Mouse (Mus musculus) heart, adult 8-10 months (tissue): ENCODE measurements at regions not wholly inside any gene's neighbourhood (a gene's known extent, or its start where the extent isn't known, plus 50 kb on each side); places are given as distances from the start of the nearest gene placed in this dataset.

Experiments
- DNase-seq: peaks from one replicate; pipeline ENCODE4 v3.0.0; 2022; ENCODE audit warnings: low spot score

- no peak for DNase-seq
These were observed 220.9 kb downstream of the Arpp21 start for GRCm38 (mm10) chr9:112014796-112015195.

DNA sequence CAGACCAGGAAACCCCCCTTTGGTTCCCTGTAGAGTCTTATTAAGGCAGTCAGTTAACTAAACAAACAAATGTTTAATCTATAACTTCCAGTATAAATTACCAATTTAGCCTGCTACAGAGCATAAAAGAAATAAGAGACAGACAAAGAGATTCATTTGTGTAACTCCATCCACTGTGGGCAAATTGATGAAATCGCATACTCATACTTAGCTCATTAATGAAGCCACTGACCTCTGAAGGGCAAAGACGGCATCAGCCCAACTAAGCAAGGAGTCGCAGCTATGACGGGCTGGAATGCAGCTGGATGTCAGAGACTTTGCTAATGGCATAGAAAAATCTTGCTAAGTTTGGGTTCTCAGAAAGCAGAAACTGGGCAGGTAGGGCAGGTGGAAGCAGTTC, 241.3 kb downstream of the Arpp21 start:
- DNase-seq: no peak

GRCm38 (mm10) chr9:111993844-111994243, 241.9 kb downstream of the Arpp21 start:
- peak; percentile 1 for DNase-seq

- no peak for DNase-seq
These were observed 245.7 kb downstream of the Arpp21 start for GRCm38 (mm10) chr9:111990060-111990459.

GRCm38 (mm10) chr9:111963405-111964037, 272.2 kb downstream of the Arpp21 start:
- DNase-seq: no peak

DNA sequence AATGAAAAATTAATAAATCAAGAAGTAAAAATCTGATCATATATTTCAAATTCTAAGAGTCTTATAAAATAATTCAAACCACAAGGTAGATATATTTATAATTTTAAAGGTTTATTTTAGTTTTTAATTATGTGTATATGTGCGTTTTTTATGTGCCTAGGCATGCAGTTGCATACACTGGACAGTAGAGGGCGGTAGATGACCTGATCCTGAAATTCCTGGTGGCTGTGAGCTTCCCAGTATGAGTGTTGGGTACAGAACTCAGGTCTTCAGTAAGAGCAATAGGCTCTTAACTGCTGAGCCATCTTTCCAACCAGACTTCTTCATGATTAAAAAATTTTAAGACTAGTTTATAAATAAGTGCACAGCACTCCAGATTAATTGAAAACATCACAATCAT, 267.7 kb upstream of the Stac start:
- no peak for DNase-seq

- no peak for DNase-seq
These were observed 249.3 kb upstream of the Stac start for GRCm38 (mm10) chr9:111939271-111940067.

GRCm38 (mm10) chr9:111932455-111932854, 242.3 kb upstream of the Stac start:
- no peak for DNase-seq

GRCm38 (mm10) chr9:111918275-111918940, 228.3 kb upstream of the Stac start:
- peak; percentile 19 for DNase-seq

GRCm38 (mm10) chr9:111916684-111917535, 226.8 kb upstream of the Stac start:
- DNase-seq: peak; percentile 7

- DNase-seq: no peak
These were observed 218.7 kb upstream of the Stac start for GRCm38 (mm10) chr9:111908806-111909205.

- no peak for DNase-seq
These were observed 210.0 kb upstream of the Stac start for GRCm38 (mm10) chr9:111900196-111900595.

DNA sequence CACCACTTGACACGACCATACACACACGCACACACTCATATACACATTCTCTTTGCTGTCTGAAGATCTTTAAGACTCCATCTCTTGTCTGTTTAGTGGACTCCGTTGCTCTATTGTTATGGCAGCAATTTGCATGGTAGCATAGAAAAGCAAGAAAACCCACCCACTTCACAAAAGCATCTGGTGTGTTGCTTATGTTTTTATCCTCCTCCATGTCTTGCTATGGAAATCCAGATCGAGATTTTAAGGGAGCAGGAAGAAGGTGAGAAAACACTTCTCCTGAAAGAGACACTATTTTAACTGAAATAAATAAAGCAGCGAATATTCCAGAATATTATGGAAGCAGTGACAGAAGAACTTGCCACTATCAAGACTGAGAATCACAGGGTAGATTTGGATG, 207.5 kb upstream of the Stac start:
- DNase-seq: no peak

DNA sequence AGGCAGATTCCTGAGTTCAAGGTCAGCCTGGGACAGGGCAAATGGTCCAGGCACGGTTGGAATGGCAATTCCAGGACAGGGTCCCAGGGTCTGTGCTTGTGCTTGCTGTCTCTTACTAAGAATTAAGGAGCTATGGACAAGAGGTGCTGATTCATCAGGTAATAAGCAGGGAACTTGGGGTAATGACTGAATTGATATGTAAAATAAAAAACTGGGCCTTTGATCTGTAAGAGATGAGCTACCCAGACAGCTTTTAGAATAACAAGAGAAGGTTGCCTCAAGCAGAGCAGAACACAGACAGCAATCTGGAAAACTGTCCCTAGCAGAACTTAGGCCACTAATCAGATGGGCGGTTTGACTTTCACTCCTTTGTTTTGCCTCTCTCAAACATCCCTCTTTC, 189.6 kb upstream of the Stac start:
- DNase-seq: no peak

GRCm38 (mm10) chr9:111876846-111877245, 186.7 kb upstream of the Stac start:
- no peak for DNase-seq

DNA sequence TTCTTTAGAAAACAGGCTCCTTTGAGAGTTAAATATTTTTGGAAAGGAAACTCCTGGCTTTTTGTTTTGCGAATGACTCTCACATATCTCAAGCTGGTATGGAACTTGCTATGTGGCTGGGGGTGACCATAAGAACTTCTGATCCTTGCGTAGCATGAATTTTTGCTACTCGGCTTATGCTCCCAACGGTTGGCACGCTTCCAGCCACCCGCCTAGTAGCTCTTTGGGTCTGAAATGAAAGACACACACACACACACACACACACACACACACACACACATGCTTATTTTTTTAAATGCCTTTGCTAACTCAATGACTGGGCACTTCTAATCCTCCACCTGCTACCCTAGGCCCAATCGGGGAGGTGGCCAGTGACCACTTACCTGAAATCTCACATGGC, 180.3 kb upstream of the Stac start:
- DNase-seq: no peak

DNA sequence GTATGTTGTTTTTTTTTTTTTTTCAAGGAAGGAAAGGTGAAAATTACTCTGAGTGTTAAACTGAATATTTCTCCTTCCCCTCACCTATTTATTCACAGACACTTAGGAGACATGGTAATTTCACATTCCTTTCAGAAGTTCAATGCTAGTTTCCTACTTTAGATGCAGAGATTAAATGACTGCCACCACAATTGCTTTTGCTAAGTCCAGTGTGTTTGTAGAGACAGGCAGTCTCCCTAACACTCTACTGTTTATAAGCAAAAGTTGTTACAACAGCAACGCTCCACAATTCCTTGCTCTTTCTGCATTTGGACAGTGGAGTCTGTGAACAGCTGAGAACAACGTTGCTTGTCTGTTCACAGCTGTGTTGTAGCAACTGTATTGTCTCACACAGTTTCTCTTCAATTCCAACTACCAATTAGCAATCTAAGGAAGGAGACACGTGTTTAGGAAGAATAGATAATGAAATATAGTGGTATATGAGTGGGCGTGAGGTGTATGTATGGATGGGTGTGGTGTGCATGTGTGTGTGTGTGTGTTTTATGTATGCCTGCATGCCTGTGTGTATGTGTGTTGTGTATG, 179.7 kb upstream of the Stac start:
- DNase-seq: no peak

GRCm38 (mm10) chr9:111858051-111858450, 167.9 kb upstream of the Stac start:
- no peak for DNase-seq

DNA sequence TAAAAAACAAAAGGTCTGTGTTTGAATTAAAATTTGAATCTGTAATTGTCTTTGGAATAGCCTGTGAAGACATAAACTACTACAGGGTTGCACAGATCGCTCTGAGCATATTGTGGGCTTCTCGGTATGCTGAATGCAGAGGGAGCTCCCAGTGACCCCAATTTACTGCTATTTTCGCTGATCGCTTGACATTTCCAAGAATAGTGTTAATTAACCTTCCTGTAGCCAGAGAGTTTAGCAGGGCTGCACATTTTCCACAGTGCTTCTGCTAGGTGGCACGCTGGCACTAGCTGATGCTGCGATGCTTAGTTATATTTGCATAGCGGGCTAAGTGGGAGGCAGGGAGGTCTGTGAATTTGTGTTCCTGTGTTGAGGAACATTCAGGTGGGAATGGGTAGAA, 164.8 kb upstream of the Stac start:
- DNase-seq: no peak

DNA sequence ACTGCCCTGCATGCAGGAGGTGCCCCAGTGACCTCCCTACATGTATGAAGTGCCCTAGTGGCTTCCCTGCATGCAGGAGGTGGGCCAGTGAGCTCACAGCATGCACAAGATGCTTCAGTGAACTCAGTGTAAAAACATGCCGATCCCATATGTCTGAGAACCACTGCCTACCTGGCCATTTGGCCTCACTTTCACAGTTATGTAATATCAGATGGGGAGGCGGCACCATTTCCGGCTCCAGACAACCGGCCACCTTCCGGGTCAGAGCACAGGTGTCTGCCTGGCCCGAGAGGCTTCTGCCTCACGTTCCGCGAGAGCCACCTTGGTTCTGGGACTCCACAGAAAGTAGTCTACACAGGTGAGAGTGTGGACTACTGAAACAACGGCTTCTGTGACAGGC, 156.2 kb upstream of the Stac start:
- DNase-seq: no peak

GRCm38 (mm10) chr9:111841151-111841550, 151.0 kb upstream of the Stac start:
- DNase-seq: no peak
